Mouse (Mus musculus): ENCODE data around the gene Phkg1. TPM values are rescaled to one million over a fixed set of nuclear protein-coding genes. Genes with fewer than 3 reads are reported as not detected.

The Phkg1 gene
- total RNA-seq, 2 experiments from 2014 or later = 7.8 to 8.7 TPM

GRCm38 (mm10) chr5:129856414-129856813 lies 41.9 kb downstream of the Phkg1 start:
- DNase-seq (ENCODE audit: extremely low spot score in 1 of 2, low spot score in 2 of 2) = no peak
- intact Hi-C loops (cut with DNase I) = no loop called here

- DNase-seq (ENCODE audit: extremely low spot score in 1 of 2, low spot score in 2 of 2) = no peak
- intact Hi-C loops (cut with DNase I) = no loop called here
Observed at GRCm38 (mm10) chr5:129855163-129855562, 43.2 kb downstream of the Phkg1 start.

- intact Hi-C loops (cut with DNase I) = no loop called here
- DNase-seq (ENCODE audit: extremely low spot score in 1 of 2, low spot score in 2 of 2) = no peak
Observed at GRCm38 (mm10) chr5:129847558-129847820, 50.9 kb downstream of the Phkg1 start.

- peak; percentile 94 to 95 for DNase-seq (ENCODE audit: extremely low spot score in 1 of 2, low spot score in 2 of 2)
- intact Hi-C loops (cut with DNase I) = no loop called here
Observed at GRCm38 (mm10) chr5:129846752-129847557, 51.4 kb downstream of the Phkg1 start, which contains the start of gene Sumf2. Gene Sumf2, plus strand, starts transcription at chr5:129846986.

- DNase-seq (ENCODE audit: extremely low spot score in 1 of 2, low spot score in 2 of 2) = no peak
- intact Hi-C loops (cut with DNase I) = no loop called here
Observed at GRCm38 (mm10) chr5:129844848-129845247, 53.5 kb downstream of the Phkg1 start.

Other genes with a start within 250 kb of the Phkg1 start
- gene Zfp11, start 228.4 kb downstream of the Phkg1 start, total RNA-seq (2021) = 1 to 10 TPM; 8.0 to 8.1 TPM
- not detected for gene Sept14, start 190.0 kb downstream of the Phkg1 start, total RNA-seq (2021)
- gene Mrps17, start 183.1 kb downstream of the Phkg1 start, total RNA-seq (2021) = 10 to 100 TPM; 75.9 to 90.0 TPM
- 10 to 100 TPM; 75.6 to 77.0 TPM for gene Nipsnap2, start 173.5 kb downstream of the Phkg1 start, total RNA-seq (2021)
- gene Psph, start 111.1 kb downstream of the Phkg1 start, total RNA-seq (2021) = 10 to 100 TPM; 21.9 to 23.6 TPM
- gene Sumf2, start 51.6 kb downstream of the Phkg1 start, total RNA-seq (2021) = 10 to 100 TPM; 20.2 to 20.5 TPM
- 100 to 1,000 TPM; 426 to 432 TPM for gene Chchd2, start 11.1 kb downstream of the Phkg1 start, total RNA-seq (2021)
- 1 to 10 TPM; 3.8 to 5.8 TPM for gene Zbed5, start 2.8 kb downstream of the Phkg1 start, total RNA-seq (2021)
- 1 to 10 TPM; 1.6 to 2.3 TPM for gene Nupr1l, start 10.0 kb upstream of the Phkg1 start, total RNA-seq (2021)
- gene Vkorc1l1, start 43.4 kb upstream of the Phkg1 start, total RNA-seq (2021) = 10 to 100 TPM; 49.8 to 58.2 TPM
- 10 to 100 TPM; 15.6 to 17.0 TPM for gene Gusb, start 104.5 kb upstream of the Phkg1 start, total RNA-seq (2021)
- gene Asl, start 130.7 kb upstream of the Phkg1 start, total RNA-seq (2021) = 10 to 100 TPM; 23.9 to 24.6 TPM
- gene Crcp, start 130.7 kb upstream of the Phkg1 start, total RNA-seq (2021) = 10 to 100 TPM; 39.9 to 40.9 TPM
- gene Tpst1, start 174.8 kb upstream of the Phkg1 start, total RNA-seq (2021) = 10 to 100 TPM; 35.5 to 37.1 TPM
- 10 to 100 TPM; 13.6 to 14.4 TPM for gene Kctd7, start 246.3 kb upstream of the Phkg1 start, total RNA-seq (2021)

All from left cerebral cortex, postnatal 10 days (tissue).